Mouse (Mus musculus) G1E (cell line): ENCODE results near the gene Myh11. TPM values are rescaled to one million over a fixed set of nuclear protein-coding genes. Genes with fewer than 3 reads are reported as not detected.
A peak's percentile ranks its signal among the peaks of the same experiment; 100 is the strongest.
"Not testable (repeated sequence)": the region's sequence is repeated elsewhere in the genome, so short reads cannot be mapped to it uniquely, and the experiment has no call there.

ENCODE experiments used
- ATAC-seq: 2 replicates; pipeline ENCODE4 v1.8.0; 2016; ENCODE audit warnings: mild to moderate bottlenecking; ENCODE audit not compliant: insufficient number of reproducible peaks, poor library complexity, low FRiP score, severe bottlenecking; ENCODE audit errors: extremely low read depth
- DNase-seq: peaks from one replicate; pipeline ENCODE4 v3.0.0; 2012; ENCODE audit warnings: low spot score
- H3K27me3 ChIP-seq: 2 replicates; pipeline ENCODE4 v1.6.1; 2012; ENCODE audit warnings: mild to moderate bottlenecking, low read length, inconsistent platforms; ENCODE audit not compliant: insufficient read depth
- H3K36me3 ChIP-seq: replicated peaks from 2 replicates; pipeline ENCODE3; 2012; ENCODE audit warnings: mild to moderate bottlenecking, inconsistent platforms
- H3K4me1 ChIP-seq: 2 replicates; pipeline ENCODE4 v1.6.1; 2012; ENCODE audit warnings: low read depth, low read length, inconsistent platforms, mixed read lengths; ENCODE audit not compliant: insufficient read depth
- H3K4me3 ChIP-seq: 2 replicates; pipeline ENCODE4 v1.5.1; 2012; ENCODE audit warnings: low read depth, mild to moderate bottlenecking, inconsistent platforms, low read length, moderate library complexity, mixed read lengths
- H3K9me3 ChIP-seq: replicated peaks from 2 replicates; pipeline ENCODE4 v1.6.1; 2012; ENCODE audit warnings: inconsistent platforms
- CTCF ChIP-seq: IDR thresholded peaks from 2 replicates; pipeline ENCODE4 v1.5.1; 2012; ENCODE audit warnings: low read depth, low read length, inconsistent platforms, mixed read lengths
- GATA1 ChIP-seq: IDR thresholded peaks from 2 replicates; pipeline ENCODE4 v1.6.1; 2012; ENCODE audit warnings: borderline replicate concordance, low read length, inconsistent platforms, mixed read lengths
- GATA2 ChIP-seq: IDR thresholded peaks from 2 replicates; pipeline ENCODE4 v1.6.1; 2012; ENCODE audit warnings: low read depth, low read length, inconsistent platforms, borderline replicate concordance
- POLR2AphosphoS5 ChIP-seq: IDR thresholded peaks from 2 replicates; pipeline ENCODE4 v1.6.1; 2012; ENCODE audit warnings: low read depth, low read length, inconsistent platforms; ENCODE audit not compliant: insufficient replicate concordance
- TAL1 ChIP-seq: conservative IDR thresholded peaks from 2 replicates; pipeline ENCODE4 v1.6.1; 2012; ENCODE audit warnings: low read depth, low read length, inconsistent platforms, mixed read lengths
- polyA plus RNA-seq: library from polyadenylated mRNA; stranded (reverse); fragments of >175 nt; gene quantifications from 2 replicates; pipeline ENCODE4 v1.2.3, GENCODE M21; 2012
- total RNA-seq, 2 experiments: library from RNA; stranded (forward) in 1 of 2; stranded (reverse) in 1 of 2; fragments of 200-1000 nt in 1 of 2; fragments of >200 nt in 1 of 2; fragmentation: Nextera tagmentation in 1 of 2; gene quantifications; 2 replicates each; pipeline ENCODE4 v1.2.3; 2014 to 2017

The Myh11 gene
- total and polyA plus RNA-seq, 3 experiments: 0.01 to 0.22 TPM; not detected in 1

- H3K4me1 ChIP-seq: peaks cover 51% of the 10 kb centered on the region
- peaks cover 13% of the 10 kb centered on the region for H3K36me3 ChIP-seq
- TF ChIP-seq CTCF (peak; percentile 85), GATA2 (no peak)
- ATAC-seq (no peak), DNase-seq (peak; percentile 33)
- no peaks in the 10 kb centered on the region for H3K27me3 ChIP-seq
- H3K9me3 ChIP-seq: no peaks in the 10 kb centered on the region
- H3K4me3 ChIP-seq: peak overlapping the region; percentile 89
Measured at GRCm38 (mm10) chr16:14159746-14160131, 131.4 kb downstream of the Myh11 start.

GRCm38 (mm10) chr16:14158936-14159745 lies 132.0 kb downstream of the Myh11 start:
- no peaks in the 10 kb centered on the region for H3K9me3 ChIP-seq
- peak; percentile 89 for ATAC-seq
- peaks cover 17% of the 10 kb centered on the region for H3K36me3 ChIP-seq

GRCm38 (mm10) chr16:14158536-14158935 lies 132.6 kb downstream of the Myh11 start:
- H3K4me1 ChIP-seq: peaks cover 39% of the 10 kb centered on the region
- no peak for ATAC-seq

More at GRCm38 (mm10) chr16:14158936-14159745, 132.0 kb downstream of the Myh11 start:
- no peaks in the 10 kb centered on the region for H3K27me3 ChIP-seq
- DNase-seq: peak; percentile 91
- peak overlapping the region; percentile 89 for H3K4me3 ChIP-seq
- peaks cover 45% of the 10 kb centered on the region for H3K4me1 ChIP-seq
- TF ChIP-seq GATA2 (no peak), GATA1 (no peak), CTCF (no peak), POLR2AphosphoS5 (no peak), TAL1 (no peak)

GRCm38 (mm10) chr16:14156312-14156711 lies 134.9 kb downstream of the Myh11 start:
- Histone ChIP-seq H3K4me3 (no peak overlapping the region), H3K4me1 (peaks cover 25% of the 10 kb centered on the region), H3K27me3 (no peaks in the 10 kb centered on the region), H3K36me3 (peaks cover 43% of the 10 kb centered on the region), H3K9me3 (no peaks in the 10 kb centered on the region)
- TF ChIP-seq CTCF: no peak
- TF ChIP-seq GATA2: no peak
- no peak for TF ChIP-seq POLR2AphosphoS5
- no peak for TF ChIP-seq GATA1
- TF ChIP-seq TAL1: no peak
- no peak for DNase-seq
- no peak for ATAC-seq

More at GRCm38 (mm10) chr16:14158536-14158935, 132.6 kb downstream of the Myh11 start:
- no peaks in the 10 kb centered on the region for H3K27me3 ChIP-seq
- H3K36me3 ChIP-seq: peaks cover 21% of the 10 kb centered on the region
- H3K4me3 ChIP-seq: peak overlapping the region; percentile 89
- TF ChIP-seq POLR2AphosphoS5 (no peak), TAL1 (no peak), GATA1 (no peak), CTCF (no peak), GATA2 (no peak)
- DNase-seq: no peak
- no peaks in the 10 kb centered on the region for H3K9me3 ChIP-seq

GRCm38 (mm10) chr16:14155638-14156037 lies 135.5 kb downstream of the Myh11 start:
- not testable (repeated sequence) for ATAC-seq, H3K27me3 ChIP-seq, H3K4me3 ChIP-seq, H3K9me3 ChIP-seq, DNase-seq
- Histone ChIP-seq H3K36me3 (peaks cover 48% of the 10 kb centered on the region), H3K4me1 (peaks cover 24% of the 10 kb centered on the region)

- ATAC-seq: no peak
- no peaks in the 10 kb centered on the region for H3K9me3 ChIP-seq
- H3K27me3 ChIP-seq: no peaks in the 10 kb centered on the region
- H3K4me3 ChIP-seq: no peak overlapping the region
- peaks cover 77% of the 10 kb centered on the region for H3K36me3 ChIP-seq
- TF ChIP-seq TAL1: no peak
- no peak for TF ChIP-seq POLR2AphosphoS5
- no peak for TF ChIP-seq CTCF
- no peak for TF ChIP-seq GATA1
- no peak for TF ChIP-seq GATA2
- DNase-seq: no peak
- H3K4me1 ChIP-seq: peaks cover 5% of the 10 kb centered on the region
Measured at GRCm38 (mm10) chr16:14151718-14152117, 139.5 kb downstream of the Myh11 start.
